Comparison of ENCODE assay signal across 9 mouse cellular contexts in the genomic region with DNA sequence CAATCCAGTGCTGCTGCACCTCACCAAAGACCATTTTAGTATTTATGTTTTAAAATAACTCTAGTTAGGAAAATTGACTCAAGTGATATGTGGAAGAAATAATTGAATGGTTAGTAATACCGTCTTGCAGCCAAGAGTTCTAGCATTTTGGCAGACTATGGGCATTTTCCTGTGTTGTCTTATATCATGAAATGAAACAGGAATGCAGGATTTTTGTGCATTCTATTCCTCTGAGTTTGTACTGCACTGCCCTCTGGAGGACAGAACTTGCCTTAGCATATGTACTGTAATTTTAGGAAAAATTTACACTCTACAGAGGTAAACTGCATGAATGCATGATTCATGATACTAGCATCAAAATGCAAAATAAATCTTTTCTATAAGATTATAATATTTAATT.
DNase-seq lines count a peak whose midpoint lies in the region; ATAC-seq and TF ChIP-seq lines count a peak whose summit lies in the region.
"Had no signal": no experiment of that assay in that cellular context is flagged by ENCODE, and none has a peak within 500 bp of the region (broad histone marks: within the 10 kb centered on the region; RNA-seq: fewer than 3 reads in every experiment).

No protein-coding gene starts in this region.

- no peak overlapping the region for H3K4me2 ChIP-seq in neural tube, embryonic 15.5 days
- H3K4me2 ChIP-seq: heart, embryonic 13.5 days had no signal

- intact Hi-C loops in gastrocnemius, adult 2 months (cut with DNase I): no loop called here
- intact Hi-C loops in gastrocnemius, postnatal 36 days (cut with DNase I): no loop called here

- peak; percentile 81 for ATAC-seq in neural tube, embryonic 15.5 days (ENCODE audit: low FRiP score)

- no peak for DNase-seq in gastrocnemius, adult 2 months
- no peak for DNase-seq in gastrocnemius, postnatal 36 days
- peak; percentile 11 for DNase-seq in 3134 (ENCODE audit: extremely low read depth, insufficient read length, low spot score)
- peak; percentile 46 for DNase-seq in brain, embryonic 18.5 days (ENCODE audit: low read depth, low spot score)
- DNase-seq in frontal cortex, postnatal 25 days (ENCODE audit: low spot score in 2 of 2): peak; percentile 13 to 21
- DNase-seq in left cerebral cortex, adult 18-20 months (ENCODE audit: low spot score in 2 of 2): peak; percentile 53 to 56
- no peak for DNase-seq in thymus, postnatal 14 days

- 31% methylated on average over 1 of the region's 1 CpGs for WGBS in neural tube, embryonic 15.5 days

- no peaks in the 10 kb centered on the region for H3K27me3 ChIP-seq in neural tube, embryonic 15.5 days (replicated peaks)
- H3K27me3 ChIP-seq: heart, embryonic 13.5 days had no signal

- no peak overlapping the region for H3K9ac ChIP-seq in neural tube, embryonic 15.5 days (replicated peaks)
- H3K9ac ChIP-seq: heart, embryonic 13.5 days had no signal

- H3K9me3 ChIP-seq in neural tube, embryonic 15.5 days (replicated peaks): no peaks in the 10 kb centered on the region
- H3K9me3 ChIP-seq: heart, embryonic 13.5 days had no signal

- H3K4me1 ChIP-seq in neural tube, embryonic 15.5 days: no peaks in the 10 kb centered on the region
- H3K4me1 ChIP-seq: heart, embryonic 13.5 days had no signal

- no peak overlapping the region; the same call in 1 of the 2 replicates for H3K4me3 ChIP-seq in gastrocnemius, adult 2 months
- no peak overlapping the region for H3K4me3 ChIP-seq in neural tube, embryonic 15.5 days (replicated peaks)
- H3K4me3 ChIP-seq: heart, embryonic 13.5 days had no signal

- TF ChIP-seq CTCF in gastrocnemius, adult 2 months (IDR thresholded peaks at IDR 0.05): peak; percentile 78

- no peaks in the 10 kb centered on the region for H3K36me3 ChIP-seq in neural tube, embryonic 15.5 days
- H3K36me3 ChIP-seq: heart, embryonic 13.5 days had no signal

- no peak overlapping the region for H3K27ac ChIP-seq in gastrocnemius, adult 2 months
- H3K27ac ChIP-seq in neural tube, embryonic 15.5 days (replicated peaks): no peak overlapping the region
- H3K27ac ChIP-seq: heart, embryonic 13.5 days had no signal

Comparison
In these comparisons a context has a peak if more than half of its experiments do, and no peak if none do; other contexts are left out.
1. DNase-seq: peak in 3134 (single experiment), brain, embryonic 18.5 days (single experiment), frontal cortex, postnatal 25 days (2 of 2) and left cerebral cortex, adult 18-20 months (2 of 2); none in gastrocnemius, adult 2 months (single experiment), gastrocnemius, postnatal 36 days (0 of 2) and thymus, postnatal 14 days (single experiment).